Mouse (Mus musculus): ENCODE measurements around the gene Smtnl2.

The Smtnl2 gene

GRCm38 (mm10) chr11:72397811-72398525, 13.5 kb downstream of the Smtnl2 start:
- DNase-seq: no peak

GRCm38 (mm10) chr11:72397072-72397471, 14.4 kb downstream of the Smtnl2 start:
- peak; percentile 85 for DNase-seq

- DNase-seq: peak; percentile 42
Observed at GRCm38 (mm10) chr11:72396621-72397020, 14.9 kb downstream of the Smtnl2 start.

DNA sequence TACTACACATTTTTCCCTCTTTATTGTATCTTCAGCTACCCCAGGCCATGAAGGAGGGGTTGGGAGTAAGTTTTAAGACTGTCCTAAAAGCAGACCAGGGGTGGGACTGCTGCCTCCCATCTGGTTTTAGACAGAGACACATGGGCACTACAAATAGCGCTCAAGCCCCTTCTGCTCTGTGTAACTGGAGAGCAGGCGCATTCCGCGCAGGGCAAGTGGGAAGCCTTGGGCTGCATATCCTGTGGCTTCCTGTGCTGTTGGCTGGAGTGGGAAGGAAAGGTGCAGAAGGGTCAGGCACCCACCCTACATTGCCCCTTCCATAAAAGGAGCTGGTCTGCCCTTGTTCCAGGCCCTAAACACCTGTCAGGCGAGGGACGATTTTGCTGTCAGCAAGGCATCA, 15.9 kb downstream of the Smtnl2 start:
- DNase-seq: no peak

DNA sequence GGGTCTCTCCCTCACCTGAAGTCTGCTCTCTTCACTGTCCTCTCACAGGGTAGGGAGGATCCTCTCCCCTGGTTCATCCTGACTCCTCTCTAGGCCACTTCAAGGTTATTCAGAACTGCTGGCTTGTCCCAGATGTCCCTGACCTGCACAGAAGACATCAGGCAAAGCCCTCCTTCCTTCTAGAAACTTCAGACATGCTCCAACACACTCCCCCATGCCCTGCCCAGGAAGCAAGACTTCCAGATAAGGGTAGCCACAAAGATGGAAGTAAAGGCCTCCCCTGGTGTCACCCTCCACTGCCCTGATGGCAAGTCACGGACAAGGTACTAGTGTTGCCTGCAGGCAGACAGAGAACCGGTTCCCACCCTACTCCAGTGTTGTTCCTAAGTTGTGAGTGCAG, 16.8 kb downstream of the Smtnl2 start:
- no peak for DNase-seq

- DNase-seq: peak; percentile 73
Observed at GRCm38 (mm10) chr11:72393669-72394068, 17.8 kb downstream of the Smtnl2 start.

DNA sequence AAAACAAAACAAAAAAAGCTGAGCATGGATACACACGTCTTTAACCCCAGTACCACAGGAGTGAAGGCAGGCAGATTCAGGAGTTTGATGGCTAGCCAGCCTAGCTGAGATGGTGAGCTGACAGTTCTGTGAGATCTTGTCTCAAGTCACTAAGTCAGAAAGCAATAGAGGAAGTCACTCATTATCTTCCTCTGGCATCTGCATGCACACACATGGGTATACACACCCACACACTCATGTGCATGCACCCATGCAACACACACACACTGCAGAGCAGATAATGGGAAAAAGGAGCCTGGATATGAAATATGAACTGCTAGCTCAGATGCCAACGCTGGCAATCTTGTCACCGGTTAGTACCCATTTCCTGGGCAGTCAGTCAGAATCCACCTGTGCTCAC, 18.3 kb downstream of the Smtnl2 start:
- no peak for DNase-seq

DNA sequence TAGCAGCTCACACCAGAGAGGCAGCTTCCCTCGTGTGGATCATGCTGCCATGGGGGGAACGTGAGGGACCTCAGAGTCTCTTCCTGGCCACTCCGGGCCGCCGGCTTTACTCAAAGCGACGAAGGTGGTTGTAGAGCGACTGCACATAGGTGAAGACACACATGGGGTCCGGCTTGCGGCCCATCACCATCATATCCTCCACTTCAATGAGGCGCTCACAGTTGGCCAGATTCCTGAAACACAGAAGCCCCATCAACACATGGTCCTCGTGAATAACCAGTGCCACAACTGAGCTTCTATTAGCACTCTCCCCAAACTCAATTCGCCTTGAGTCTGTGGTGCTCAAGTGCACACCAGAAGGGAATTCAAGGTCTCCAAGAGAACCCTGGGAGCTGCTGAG, 20.3 kb downstream of the Smtnl2 start:
- no peak for DNase-seq

- DNase-seq: no peak
Observed at GRCm38 (mm10) chr11:72389407-72390142, 21.9 kb downstream of the Smtnl2 start.

- no peak for DNase-seq
Observed at GRCm38 (mm10) chr11:72388113-72388529, 23.4 kb downstream of the Smtnl2 start.

DNA sequence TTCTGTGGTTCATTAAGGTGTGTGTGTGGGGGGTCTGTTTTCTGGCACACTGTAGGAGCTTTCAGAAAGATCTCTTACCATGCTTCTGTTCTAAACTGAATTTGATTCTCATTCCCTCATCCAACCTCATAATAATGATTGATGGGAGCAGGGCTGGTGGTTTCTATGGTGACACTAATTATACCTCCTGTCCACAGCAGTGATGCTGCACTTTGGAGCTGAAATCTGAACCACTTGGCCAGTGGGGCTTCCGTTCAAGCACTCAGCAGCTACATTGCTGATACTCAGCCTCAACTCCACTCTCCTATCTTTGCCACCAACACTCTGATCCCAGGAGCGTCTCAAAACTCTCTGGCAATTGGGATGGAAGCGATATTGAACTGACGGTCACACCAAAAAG, 32.2 kb downstream of the Smtnl2 start:
- DNase-seq: no peak

DNA sequence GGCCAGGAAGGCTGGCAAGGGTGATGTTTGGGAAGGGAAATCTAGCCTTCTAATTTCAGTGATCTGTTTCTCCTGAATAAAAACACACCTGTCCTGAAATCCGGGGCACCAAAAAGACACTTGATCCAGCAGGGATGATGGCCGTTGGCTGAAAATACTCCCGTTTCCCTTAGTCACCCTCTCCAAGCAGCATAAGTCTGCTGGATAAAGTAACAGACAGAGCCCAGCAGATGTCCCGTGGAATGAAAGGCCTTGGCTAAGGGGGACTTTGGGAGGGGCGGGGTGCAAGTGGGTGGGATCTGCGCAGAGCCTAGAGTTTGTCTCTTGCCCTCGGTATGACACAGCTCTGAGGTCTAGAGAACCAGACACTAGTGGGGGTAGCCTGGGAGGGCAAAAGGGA, 33.3 kb downstream of the Smtnl2 start:
- DNase-seq: no peak

- no peak for DNase-seq
Observed at GRCm38 (mm10) chr11:72376562-72376961, 35.0 kb downstream of the Smtnl2 start.

DNA sequence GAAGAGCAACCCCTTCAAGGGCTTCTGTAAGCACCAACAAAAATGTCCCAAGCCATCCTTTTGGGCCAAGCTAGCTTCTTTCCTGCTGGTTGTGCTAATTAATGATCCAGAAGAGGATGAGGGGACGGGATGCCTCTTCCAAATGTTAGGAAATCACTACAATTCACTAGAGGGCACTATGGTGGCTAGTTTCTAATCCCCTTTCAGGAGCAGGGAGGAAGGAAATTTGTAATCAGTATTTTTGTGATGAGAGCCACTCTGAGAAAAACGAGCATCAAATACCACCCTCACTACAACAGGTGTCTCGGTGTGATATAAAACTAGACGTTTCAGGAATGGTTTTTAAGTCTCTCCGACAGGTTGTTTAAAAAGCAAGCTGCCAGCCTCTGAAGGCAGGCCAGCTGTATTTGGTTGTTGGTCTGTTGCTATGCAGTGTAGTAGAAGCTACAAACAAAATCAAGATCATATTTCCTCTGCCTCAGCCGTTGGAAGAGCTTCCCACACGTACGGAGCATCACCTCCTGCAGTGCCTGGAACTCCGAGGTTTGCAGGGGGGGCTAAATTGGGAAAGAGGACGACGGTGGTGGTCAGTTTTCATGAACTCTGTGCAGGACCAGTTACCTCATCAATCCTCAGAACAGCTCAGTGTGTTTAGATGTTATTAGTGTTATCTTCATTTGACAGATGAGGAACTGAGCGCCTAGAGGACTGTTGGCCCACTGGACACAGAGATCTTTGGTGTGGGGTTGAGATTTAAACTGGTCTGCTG, 41.4 kb downstream of the Smtnl2 start:
- no peak for DNase-seq

GRCm38 (mm10) chr11:72367934-72368674, 43.4 kb downstream of the Smtnl2 start:
- no peak for DNase-seq

GRCm38 (mm10) chr11:72366126-72366525, 45.4 kb downstream of the Smtnl2 start:
- DNase-seq: no peak

DNA sequence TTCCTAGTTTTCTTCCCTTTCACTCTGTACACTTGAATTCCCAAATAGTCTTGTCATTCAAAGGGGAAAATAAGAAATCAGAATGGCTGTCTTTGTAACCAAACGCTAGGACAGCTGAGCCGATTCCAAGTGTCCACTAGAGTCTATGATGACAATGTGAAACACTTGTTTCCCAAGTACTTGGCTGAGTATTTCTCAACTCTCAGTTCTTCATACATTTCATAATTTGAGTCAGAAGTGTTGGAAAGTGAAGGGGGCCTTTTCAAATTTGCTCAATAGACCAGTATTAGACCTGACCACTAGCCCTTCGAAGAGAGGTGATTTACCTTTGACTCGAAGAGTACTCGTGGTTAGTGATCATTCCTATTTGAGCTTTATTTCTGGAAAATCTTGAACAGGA, 47.0 kb downstream of the Smtnl2 start:
- no peak for DNase-seq

- DNase-seq: peak; percentile 31
Observed at GRCm38 (mm10) chr11:72363523-72364240, 47.8 kb downstream of the Smtnl2 start.

- DNase-seq: no peak
Observed at GRCm38 (mm10) chr11:72362347-72362741, 49.2 kb downstream of the Smtnl2 start, which contains the start of gene Tekt1. Gene Tekt1 (minus strand): TSS chr11:72362442.

GRCm38 (mm10) chr11:72361385-72362346, 49.8 kb downstream of the Smtnl2 start:
- DNase-seq: peak; percentile 83
